Mouse (Mus musculus) kidney, adult 8-10 months (tissue): ENCODE data around the gene Mgat5.
A peak's percentile ranks its signal among the peaks of the same experiment; 100 is the strongest.

Source experiments
- DNase-seq, 2 experiments: peaks; one replicate each; pipeline ENCODE4 v3.0.0; 2022

Mgat5 gene

DNA sequence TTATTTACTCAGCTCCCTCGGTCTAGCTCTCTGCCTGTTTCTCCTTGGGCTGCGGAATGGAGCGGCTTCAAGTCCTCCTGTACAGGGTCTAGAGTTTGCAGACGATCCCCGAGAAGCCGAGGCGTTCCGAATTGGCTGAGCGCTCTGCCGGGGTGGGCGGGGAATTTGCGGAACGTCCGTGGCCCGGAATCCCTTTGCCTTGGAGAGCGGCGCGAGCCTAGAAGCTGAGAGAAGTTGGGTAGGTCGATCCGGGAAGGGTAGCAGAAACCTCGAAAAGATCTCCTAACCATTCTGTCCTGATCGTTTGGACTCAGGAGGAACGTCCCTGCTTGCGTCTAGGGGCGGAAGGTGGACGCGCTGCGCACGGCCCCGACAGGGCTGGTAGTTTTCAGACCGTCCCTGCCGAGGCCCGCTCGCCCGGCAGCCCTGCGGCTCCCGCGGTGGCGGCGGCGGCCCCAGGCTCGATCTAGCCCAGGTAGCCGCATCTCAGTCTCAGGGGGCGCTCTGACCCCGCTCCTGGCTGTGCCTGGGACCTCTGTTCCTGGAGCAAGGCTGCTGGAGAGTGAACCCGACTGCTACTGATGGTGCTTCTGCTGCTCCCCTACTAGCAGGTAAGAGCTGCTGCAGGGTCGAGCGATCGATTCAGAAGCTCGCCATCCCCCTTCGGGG, at the start of gene Mgat5:
Gene Mgat5, plus strand, starts transcription at position 199 of the 669 bp plus-strand sequence.
- peak; percentile 90 to 93 for DNase-seq

DNA sequence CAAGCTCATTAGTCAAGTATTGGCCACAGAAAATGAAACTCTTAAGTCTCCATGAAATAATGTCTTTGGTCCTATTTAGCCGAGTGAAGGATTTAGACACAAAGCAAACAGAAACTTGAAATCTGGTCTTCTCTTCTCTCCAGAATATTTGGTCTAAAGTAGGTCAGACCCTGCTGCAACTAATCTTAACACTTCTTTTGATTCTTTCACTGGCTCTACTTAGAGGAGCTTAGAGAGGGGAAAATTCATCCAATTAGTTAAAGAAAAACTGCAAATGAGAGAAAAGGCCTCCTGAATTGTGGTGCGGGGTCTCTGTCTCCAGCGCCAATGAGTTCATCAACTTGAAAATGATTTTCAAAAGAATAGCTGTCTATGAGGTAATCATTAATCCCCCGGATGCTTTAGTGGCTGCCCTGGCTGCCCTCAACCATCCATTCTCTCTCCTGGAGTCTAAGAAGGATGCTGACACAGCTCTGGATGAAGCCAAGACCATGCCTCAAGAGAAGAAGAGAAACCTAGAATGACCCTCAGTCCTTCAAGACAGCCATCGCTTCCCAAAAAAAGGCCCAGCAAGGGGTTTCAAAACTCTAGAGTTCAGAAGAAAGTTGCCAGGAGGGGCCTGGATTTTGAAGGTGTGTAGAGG, 44.6 kb upstream of the Mgat5 start:
- DNase-seq: peak; percentile 77 to 81

DNA sequence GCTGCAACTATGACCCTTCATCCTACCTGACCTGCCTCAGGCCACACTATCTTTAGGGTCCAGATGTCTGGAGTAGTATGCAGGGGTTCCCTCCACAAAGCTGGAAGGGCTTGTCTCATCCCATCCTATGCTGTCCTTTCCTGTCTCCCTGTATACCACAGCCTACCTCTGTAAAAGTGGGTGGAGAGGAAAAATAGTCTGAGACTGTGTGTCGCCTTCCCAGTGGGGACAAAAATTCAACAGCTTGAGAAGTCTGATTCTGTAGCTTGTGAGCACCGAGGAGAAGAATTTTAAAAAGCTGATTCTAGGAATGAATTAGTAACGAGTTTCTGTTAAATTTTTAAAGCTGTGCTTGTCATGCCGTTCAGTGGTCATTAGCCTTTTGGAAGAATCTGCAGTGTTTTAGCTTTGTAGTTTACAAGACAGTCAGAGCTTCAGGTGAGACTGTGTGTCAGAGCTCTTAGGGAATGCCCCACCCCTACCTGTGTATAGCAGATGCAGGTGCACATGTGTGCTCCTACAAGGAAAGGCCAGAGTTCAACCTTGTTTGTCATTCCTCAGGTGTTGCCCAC, 40.1 kb upstream of the Mgat5 start:
- DNase-seq: peak; percentile 28 to 37

- DNase-seq: peak; percentile 12 to 22
Observed at GRCm38 (mm10) chr1:127166521-127166920, 38.3 kb upstream of the Mgat5 start.

GRCm38 (mm10) chr1:127167586-127167985, 37.2 kb upstream of the Mgat5 start:
- no peak for DNase-seq

DNA sequence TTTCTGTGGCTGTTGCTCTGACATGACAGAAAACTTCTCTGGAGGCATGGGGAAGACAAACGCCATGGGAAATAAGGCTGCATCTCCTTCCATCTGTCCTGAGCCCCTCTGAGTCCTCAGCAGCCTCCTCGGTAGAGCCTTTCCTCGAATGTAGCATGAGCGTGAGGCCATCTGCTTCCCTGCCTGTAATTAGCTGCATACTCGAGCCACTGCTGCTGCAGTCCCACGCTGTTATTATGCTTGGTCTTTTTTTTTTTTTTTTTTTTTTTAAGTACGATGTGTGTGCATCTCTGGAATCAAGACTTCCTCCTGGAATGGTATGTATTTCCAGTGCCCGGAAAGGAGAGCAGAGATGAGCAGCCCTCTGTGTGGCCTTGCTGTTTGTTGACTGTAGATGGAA, 36.6 kb upstream of the Mgat5 start:
- DNase-seq: no peak

DNA sequence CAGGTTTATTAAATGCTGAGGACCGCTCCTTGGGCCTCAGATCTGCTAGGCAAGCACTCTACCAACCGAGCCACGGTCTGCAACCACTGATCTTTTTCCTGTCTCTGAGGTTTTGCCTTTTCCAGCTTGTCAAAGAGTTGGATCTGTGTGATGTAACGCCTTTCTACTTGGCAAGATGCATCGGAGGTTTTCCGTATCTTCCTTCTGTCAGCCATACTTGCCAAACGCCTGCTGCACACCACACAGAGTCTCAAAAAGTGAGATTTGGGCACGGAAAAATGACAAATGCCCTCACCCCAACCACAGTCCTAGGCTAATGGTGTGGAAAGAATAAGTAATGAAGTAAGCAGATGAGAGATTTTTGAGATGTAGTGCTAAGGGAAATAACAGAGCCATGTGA, 35.3 kb upstream of the Mgat5 start:
- DNase-seq: no peak

- no peak for DNase-seq
Observed at GRCm38 (mm10) chr1:127171361-127171760, 33.5 kb upstream of the Mgat5 start.

- DNase-seq: no peak
Observed at GRCm38 (mm10) chr1:127173448-127173847, 31.4 kb upstream of the Mgat5 start.

DNA sequence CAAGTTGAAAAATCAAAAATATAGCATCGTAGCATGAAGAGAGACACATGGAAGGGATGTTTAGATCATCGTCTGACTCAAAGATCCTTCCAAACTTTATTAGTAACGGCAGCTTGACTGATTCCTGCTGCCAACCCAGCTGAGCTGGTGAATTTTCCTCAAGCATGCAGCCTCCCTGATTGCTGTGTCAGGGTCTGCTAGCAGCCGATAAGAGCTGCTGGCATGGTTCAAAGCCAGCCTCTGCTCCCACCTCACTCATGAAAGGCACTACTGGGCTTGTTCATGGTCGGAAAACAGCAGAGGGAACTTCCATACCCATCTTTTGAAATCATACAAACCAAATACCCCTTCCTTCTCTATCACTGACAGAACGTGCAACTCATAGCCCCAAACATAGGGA, 12.4 kb upstream of the Mgat5 start:
- no peak for DNase-seq

DNA sequence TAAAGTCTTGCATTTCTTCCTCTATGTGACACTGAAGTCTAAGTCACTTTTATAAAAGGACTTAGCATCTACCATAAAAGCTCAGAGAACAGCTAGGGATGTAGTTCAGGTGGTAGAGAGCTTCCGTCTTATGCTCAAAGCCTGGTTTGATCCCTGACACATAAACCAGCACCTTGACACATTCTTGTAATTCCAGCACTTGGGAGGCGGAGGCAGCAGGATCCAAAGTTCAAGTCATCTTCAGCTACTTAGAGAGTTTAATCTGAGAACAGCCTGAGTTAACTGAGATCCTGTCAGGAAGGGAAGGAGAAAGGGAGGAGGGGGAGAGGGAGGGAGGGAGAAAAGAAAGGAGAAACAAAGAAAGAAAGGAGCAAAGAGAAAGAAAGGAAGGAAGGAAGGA, 5.6 kb upstream of the Mgat5 start:
- DNase-seq: peak; percentile 79 to 80

DNA sequence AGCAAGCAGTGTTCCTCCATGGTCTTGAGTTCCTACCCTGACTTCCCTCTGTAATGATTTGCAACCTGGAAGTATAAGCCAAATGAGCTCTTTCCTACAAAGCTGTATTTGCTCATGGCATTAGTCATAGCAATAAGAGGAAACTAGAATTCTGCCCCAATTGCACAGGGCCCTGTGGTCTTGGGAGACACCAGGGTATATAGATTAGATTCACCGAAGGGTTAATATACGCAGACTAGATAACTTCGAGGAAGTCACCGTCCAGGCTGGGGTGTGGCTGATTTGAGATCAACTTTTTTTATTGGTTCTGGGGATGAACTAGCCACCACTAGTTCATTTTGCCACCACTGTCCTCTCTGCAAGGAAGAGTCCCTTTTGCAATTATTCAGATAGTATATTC, 2.5 kb upstream of the Mgat5 start:
- no peak for DNase-seq

DNA sequence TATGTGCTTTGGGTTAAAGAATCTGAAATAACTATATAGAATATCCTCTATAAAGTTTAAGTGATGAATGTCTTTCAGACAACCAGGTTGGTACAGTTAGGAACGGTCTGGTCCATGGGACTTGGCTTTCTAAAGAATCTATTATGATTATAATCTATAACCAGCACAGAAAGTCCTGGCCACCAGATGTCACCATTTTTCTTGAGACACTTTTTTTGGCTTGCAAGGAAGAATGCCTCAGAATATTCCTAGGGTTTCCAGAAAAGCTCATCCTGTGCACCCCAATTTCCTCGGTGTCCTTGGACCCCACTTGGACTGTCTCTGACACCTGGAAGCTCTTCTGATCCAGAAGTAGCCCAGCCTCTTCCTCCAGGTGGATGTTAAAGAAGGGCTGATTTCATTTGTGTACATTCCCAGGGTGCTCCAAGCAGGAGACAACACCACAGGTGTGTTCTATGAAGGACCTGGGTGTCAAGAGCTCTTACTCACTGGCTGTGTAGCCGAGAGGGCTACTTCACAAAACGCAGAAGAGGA, 1.5 kb upstream of the Mgat5 start:
- DNase-seq: peak; percentile 40 to 65

DNA sequence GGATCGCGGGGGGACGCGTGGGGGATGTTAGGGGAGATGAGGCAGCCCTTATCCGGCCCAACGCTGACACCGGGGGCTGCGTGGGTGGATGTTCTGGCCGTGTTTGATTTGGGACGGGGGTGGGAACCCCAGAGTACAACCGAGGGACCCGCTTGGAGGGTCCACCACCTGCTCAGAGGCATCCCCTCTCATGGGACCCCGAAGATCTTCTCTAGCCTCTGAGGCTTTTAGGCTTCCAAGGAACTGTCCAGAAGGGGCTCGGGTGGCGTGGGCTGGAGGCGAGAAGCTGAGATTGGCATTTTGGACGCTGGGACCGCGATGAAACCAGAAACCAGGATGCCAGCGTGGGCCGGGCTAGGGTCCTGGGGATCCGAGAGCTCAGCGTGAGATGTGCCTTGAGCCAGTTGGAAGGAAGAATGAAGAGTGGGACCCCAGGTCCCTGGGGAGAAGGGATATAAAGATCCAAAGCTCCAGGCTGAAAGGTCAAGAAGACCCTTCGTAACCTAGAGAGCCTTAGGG, 745 bp downstream of the Mgat5 start:
- no peak for DNase-seq

DNA sequence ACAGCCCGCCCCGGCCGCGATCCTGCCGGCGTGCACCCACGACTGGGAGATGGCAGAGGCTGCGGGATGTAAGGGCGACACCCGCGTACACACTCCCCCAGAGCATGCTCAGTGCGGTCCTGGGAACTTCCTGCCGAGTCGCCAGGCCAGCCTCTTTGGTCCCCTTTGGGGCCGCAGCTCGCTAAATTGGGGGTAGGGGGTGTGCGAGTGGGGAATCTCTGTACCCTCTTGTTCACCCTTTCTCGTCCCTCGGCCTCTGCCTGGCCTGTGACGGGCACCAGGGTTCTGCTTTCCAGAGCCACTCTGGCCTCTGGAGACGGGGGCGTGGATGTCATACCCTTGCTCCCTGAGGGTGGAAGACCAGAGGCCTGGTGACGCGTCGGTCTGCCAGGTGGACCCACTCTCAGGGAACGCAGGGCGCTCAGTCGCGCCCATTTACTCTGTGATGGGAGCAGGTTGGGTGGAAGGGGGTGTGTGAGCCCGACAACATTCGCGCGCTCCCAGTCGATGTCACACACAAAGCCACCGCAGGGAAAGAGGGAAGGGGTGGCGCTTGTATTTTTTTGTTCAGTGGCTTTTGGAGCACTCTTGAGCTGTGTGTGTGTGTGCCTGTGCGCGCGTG, 1.3 kb downstream of the Mgat5 start:
- peak in 1 of 2 experiments; percentile 36 for DNase-seq

- no peak for DNase-seq
Observed at GRCm38 (mm10) chr1:127206881-127207555, 2.2 kb downstream of the Mgat5 start.

GRCm38 (mm10) chr1:127208167-127208566, 3.4 kb downstream of the Mgat5 start:
- DNase-seq: no peak

DNA sequence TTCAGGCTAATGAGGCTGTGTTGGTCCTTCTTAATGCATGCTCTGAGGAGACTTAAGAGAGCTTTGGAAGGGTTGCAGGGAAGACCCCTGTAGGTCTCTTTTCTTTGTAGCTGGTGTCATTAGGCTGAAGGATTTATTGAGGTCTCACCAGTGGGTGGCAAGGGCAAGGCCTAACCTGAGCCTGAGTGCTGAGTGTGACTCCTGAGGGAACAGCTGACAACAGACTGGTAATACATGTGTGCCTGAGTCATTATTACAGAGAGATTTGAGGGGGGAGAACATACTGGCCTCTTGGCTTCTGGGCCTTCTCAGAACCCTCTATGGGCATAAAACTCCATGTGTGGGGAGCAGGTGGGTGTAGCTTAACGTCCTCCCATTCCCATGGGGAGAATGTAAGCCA, 8.0 kb downstream of the Mgat5 start:
- no peak for DNase-seq

GRCm38 (mm10) chr1:127213434-127213833, 8.6 kb downstream of the Mgat5 start:
- no peak for DNase-seq

DNA sequence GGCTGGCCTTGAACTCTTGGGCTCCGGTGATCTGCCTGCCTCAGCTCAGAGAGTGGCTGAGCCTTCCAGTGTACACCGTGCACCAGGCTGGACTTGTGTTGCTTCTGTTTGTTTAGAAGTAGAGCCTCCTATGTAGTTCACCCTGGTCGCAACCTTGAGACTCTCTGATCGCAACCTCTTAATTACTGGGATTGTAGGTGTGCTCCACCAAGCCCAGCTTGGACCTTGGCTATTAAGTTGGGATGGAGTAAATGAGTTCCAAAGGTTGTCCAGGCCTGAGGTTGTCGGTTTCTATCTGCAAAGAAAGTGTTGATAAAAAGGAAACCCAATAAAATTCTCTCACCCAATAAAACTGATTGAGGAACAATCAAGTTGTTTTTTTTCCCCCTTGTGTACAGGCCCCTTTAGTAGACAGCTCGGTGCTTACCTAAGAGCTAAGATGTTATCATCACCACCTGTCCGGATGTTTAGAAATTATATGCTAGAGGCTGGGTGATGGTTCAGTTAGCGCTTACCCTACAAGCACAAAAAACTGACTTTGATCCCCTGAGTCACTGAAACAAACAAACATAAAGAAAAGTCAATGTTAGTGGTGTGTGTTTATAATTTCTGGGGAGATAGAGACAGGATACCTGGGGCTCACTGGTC, 9.9 kb downstream of the Mgat5 start:
- no peak for DNase-seq

DNA sequence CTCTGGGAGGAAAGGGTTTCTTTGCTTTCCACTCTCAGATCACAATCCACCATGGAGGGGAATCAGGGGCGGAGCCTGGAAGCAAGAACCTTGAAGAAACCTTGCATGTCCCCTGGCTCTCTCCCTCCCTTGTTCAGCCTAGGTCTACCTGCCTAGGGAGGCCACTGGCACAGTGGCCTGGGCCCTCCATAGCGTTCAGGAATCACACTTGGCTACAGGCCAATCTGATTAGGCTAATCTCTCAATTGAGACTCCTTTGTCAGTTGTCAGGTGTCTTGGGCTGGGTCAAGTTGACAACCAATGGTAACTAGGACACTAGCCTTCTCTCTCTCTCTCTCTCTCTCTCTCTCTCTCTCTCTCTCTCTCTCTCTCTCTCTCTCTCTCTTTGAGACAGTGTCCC, 12.2 kb downstream of the Mgat5 start:
- no peak for DNase-seq

- DNase-seq: no peak
Observed at GRCm38 (mm10) chr1:127217665-127218064, 12.8 kb downstream of the Mgat5 start.
